Mouse (Mus musculus): Measurements from ENCODE around the gene Sult4a1. TPM values are rescaled to one million over a fixed set of nuclear protein-coding genes. Genes with fewer than 3 reads are reported as not detected.

Gene Sult4a1
- polyA plus RNA-seq, 1 experiment from 2014 or later, result 143 TPM

GRCm38 (mm10) chr15:84069455-84070050 lies 36.0 kb downstream of the Sult4a1 start:
- H3K4me1 ChIP-seq (ENCODE audit: control insufficient read depth, insufficient read depth, low read depth, low read length), result peaks cover 21% of the 10 kb centered on the region
- peak overlapping the region; percentile 35; the same call in 1 of the 2 replicates for H3K9ac ChIP-seq (ENCODE audit: low read depth, low read length)
- peaks cover 5% of the 10 kb centered on the region; the same call in 1 of the 2 replicates for H3K27me3 ChIP-seq (replicated peaks; ENCODE audit: control insufficient read depth, insufficient read depth, low read length)
- no peak for ATAC-seq
- no peak overlapping the region for H3K27ac ChIP-seq (ENCODE audit: low read depth, low read length)
- H3K4me2 ChIP-seq (ENCODE audit: low read length), result peak overlapping the region; percentile 15
- no peak overlapping the region for H3K4me3 ChIP-seq (ENCODE audit: low read length)
- WGBS, result 10% methylated on average over 16 of the region's 16 CpGs
- no peaks in the 10 kb centered on the region for H3K9me3 ChIP-seq (ENCODE audit: control insufficient read depth, low read length)
- H3K36me3 ChIP-seq (ENCODE audit: control insufficient read depth, insufficient read depth, low read length), result no peaks in the 10 kb centered on the region

GRCm38 (mm10) chr15:84065701-84066100 lies 39.9 kb downstream of the Sult4a1 start:
- no peak overlapping the region for H3K4me2 ChIP-seq (ENCODE audit: low read length)
- H3K36me3 ChIP-seq (ENCODE audit: control insufficient read depth, insufficient read depth, low read length), result no peaks in the 10 kb centered on the region
- H3K4me3 ChIP-seq (ENCODE audit: low read length), result no peak overlapping the region
- no peak overlapping the region for H3K27ac ChIP-seq (ENCODE audit: low read depth, low read length)
- no peak for ATAC-seq
- H3K27me3 ChIP-seq (replicated peaks; ENCODE audit: control insufficient read depth, insufficient read depth, low read length), result 0 out of 2 replicates have a peak, but pooled peaks cover 3% of the 10 kb centered on the region
- H3K9ac ChIP-seq (ENCODE audit: low read depth, low read length), result no peak overlapping the region
- H3K9me3 ChIP-seq (ENCODE audit: control insufficient read depth, low read length), result no peaks in the 10 kb centered on the region
- peaks cover 15% of the 10 kb centered on the region for H3K4me1 ChIP-seq (ENCODE audit: control insufficient read depth, insufficient read depth, low read depth, low read length)
- WGBS, result 63% methylated on average over 4 of the region's 4 CpGs

- Histone ChIP-seq H3K4me2 (ENCODE audit: low read length) (peak within 1 kb of the TSS; percentile 88), H3K27ac (ENCODE audit: low read depth, low read length) (no peak within 1 kb of the TSS), H3K4me1 (ENCODE audit: control insufficient read depth, insufficient read depth, low read depth, low read length) (peaks cover 15% of the 10 kb centered on the region), H3K9ac (ENCODE audit: low read depth, low read length) (peak within 1 kb of the TSS; percentile 60), H3K4me3 (ENCODE audit: low read length) (peak within 1 kb of the TSS; percentile 48), H3K36me3 (ENCODE audit: control insufficient read depth, insufficient read depth, low read length) (no peaks in the 10 kb centered on the region), H3K27me3 (replicated peaks; ENCODE audit: control insufficient read depth, insufficient read depth, low read length) (0 out of 2 replicates have a peak, but pooled peaks cover 2% of the 10 kb centered on the region), H3K9me3 (ENCODE audit: control insufficient read depth, low read length) (no peaks in the 10 kb centered on the region)
- under 1% methylated on average over 29 of the region's 29 CpGs for WGBS
- ATAC-seq, result peak; percentile 82
Measured at GRCm38 (mm10) chr15:84065140-84065539, 40.4 kb downstream of the Sult4a1 start, which contains the start of gene Efcab6. Gene Efcab6 (minus strand): TSS chr15:84065379.

- Histone ChIP-seq H3K9ac (ENCODE audit: low read depth, low read length) (no peak overlapping the region), H3K4me1 (ENCODE audit: control insufficient read depth, insufficient read depth, low read depth, low read length) (peaks cover under 1% of the 10 kb centered on the region; the same call in 1 of the 2 replicates), H3K9me3 (ENCODE audit: control insufficient read depth, low read length) (no peaks in the 10 kb centered on the region), H3K36me3 (ENCODE audit: control insufficient read depth, insufficient read depth, low read length) (no peaks in the 10 kb centered on the region), H3K4me3 (ENCODE audit: low read length) (no peak overlapping the region), H3K4me2 (ENCODE audit: low read length) (no peak overlapping the region), H3K27ac (ENCODE audit: low read depth, low read length) (no peak overlapping the region), H3K27me3 (replicated peaks; ENCODE audit: control insufficient read depth, insufficient read depth, low read length) (peaks cover 3% of the 10 kb centered on the region; the same call in 1 of the 2 replicates)
- ATAC-seq, result no peak
- WGBS, result 68% methylated on average over 6 of the region's 6 CpGs
Measured at GRCm38 (mm10) chr15:84058841-84059240, 46.7 kb downstream of the Sult4a1 start.

- no peak overlapping the region for H3K9ac ChIP-seq (ENCODE audit: low read depth, low read length)
- no peaks in the 10 kb centered on the region for H3K9me3 ChIP-seq (ENCODE audit: control insufficient read depth, low read length)
- peaks cover 4% of the 10 kb centered on the region; the same call in 1 of the 2 replicates for H3K4me1 ChIP-seq (ENCODE audit: control insufficient read depth, insufficient read depth, low read depth, low read length)
- WGBS, result 73% methylated on average over 5 of the region's 5 CpGs
- H3K27me3 ChIP-seq (replicated peaks; ENCODE audit: control insufficient read depth, insufficient read depth, low read length), result peaks cover 3% of the 10 kb centered on the region; the same call in 1 of the 2 replicates
- H3K36me3 ChIP-seq (ENCODE audit: control insufficient read depth, insufficient read depth, low read length), result no peaks in the 10 kb centered on the region
- no peak overlapping the region for H3K4me3 ChIP-seq (ENCODE audit: low read length)
- H3K4me2 ChIP-seq (ENCODE audit: low read length), result no peak overlapping the region
- no peak for ATAC-seq
- H3K27ac ChIP-seq (ENCODE audit: low read depth, low read length), result no peak overlapping the region
Measured at GRCm38 (mm10) chr15:84056083-84056482, 49.5 kb downstream of the Sult4a1 start.

- H3K9ac ChIP-seq (ENCODE audit: low read depth, low read length), result no peak overlapping the region; the same call in 1 of the 2 replicates
- no peak overlapping the region for H3K4me2 ChIP-seq (ENCODE audit: low read length)
Measured at GRCm38 (mm10) chr15:84053859-84054258, 51.7 kb downstream of the Sult4a1 start.

GRCm38 (mm10) chr15:84053240-84053639 lies 52.3 kb downstream of the Sult4a1 start:
- Histone ChIP-seq H3K4me2 (ENCODE audit: low read length) (no peak overlapping the region), H3K4me3 (ENCODE audit: low read length) (no peak overlapping the region), H3K9me3 (ENCODE audit: control insufficient read depth, low read length) (no peaks in the 10 kb centered on the region), H3K9ac (ENCODE audit: low read depth, low read length) (no peak overlapping the region), H3K36me3 (ENCODE audit: control insufficient read depth, insufficient read depth, low read length) (no peaks in the 10 kb centered on the region), H3K4me1 (ENCODE audit: control insufficient read depth, insufficient read depth, low read depth, low read length) (peaks cover 4% of the 10 kb centered on the region; the same call in 1 of the 2 replicates), H3K27ac (ENCODE audit: low read depth, low read length) (no peak overlapping the region), H3K27me3 (replicated peaks; ENCODE audit: control insufficient read depth, insufficient read depth, low read length) (peaks cover 3% of the 10 kb centered on the region; the same call in 1 of the 2 replicates)
- peak; percentile 45; the same call in 1 of the 2 replicates for ATAC-seq
- WGBS, result 97% methylated on average over 4 of the region's 4 CpGs

More at GRCm38 (mm10) chr15:84053859-84054258, 51.7 kb downstream of the Sult4a1 start:
- Histone ChIP-seq H3K27me3 (replicated peaks; ENCODE audit: control insufficient read depth, insufficient read depth, low read length) (peaks cover 3% of the 10 kb centered on the region; the same call in 1 of the 2 replicates), H3K9me3 (ENCODE audit: control insufficient read depth, low read length) (no peaks in the 10 kb centered on the region), H3K27ac (ENCODE audit: low read depth, low read length) (no peak overlapping the region), H3K36me3 (ENCODE audit: control insufficient read depth, insufficient read depth, low read length) (no peaks in the 10 kb centered on the region), H3K4me3 (ENCODE audit: low read length) (no peak overlapping the region), H3K4me1 (ENCODE audit: control insufficient read depth, insufficient read depth, low read depth, low read length) (peaks cover 4% of the 10 kb centered on the region; the same call in 1 of the 2 replicates)
- WGBS, result 33% methylated on average over 9 of the region's 9 CpGs
- peak; percentile 92 for ATAC-seq

GRCm38 (mm10) chr15:84052390-84052789 lies 53.2 kb downstream of the Sult4a1 start:
- Histone ChIP-seq H3K4me3 (ENCODE audit: low read length) (no peak overlapping the region), H3K9me3 (ENCODE audit: control insufficient read depth, low read length) (no peaks in the 10 kb centered on the region), H3K4me1 (ENCODE audit: control insufficient read depth, insufficient read depth, low read depth, low read length) (peaks cover 4% of the 10 kb centered on the region; the same call in 1 of the 2 replicates), H3K9ac (ENCODE audit: low read depth, low read length) (no peak overlapping the region), H3K27ac (ENCODE audit: low read depth, low read length) (no peak overlapping the region), H3K4me2 (ENCODE audit: low read length) (no peak overlapping the region), H3K27me3 (replicated peaks; ENCODE audit: control insufficient read depth, insufficient read depth, low read length) (peaks cover 3% of the 10 kb centered on the region; the same call in 1 of the 2 replicates), H3K36me3 (ENCODE audit: control insufficient read depth, insufficient read depth, low read length) (no peaks in the 10 kb centered on the region)
- WGBS, result 84% methylated on average over 9 of the region's 9 CpGs
- ATAC-seq, result no peak

- peaks cover 4% of the 10 kb centered on the region; the same call in 1 of the 2 replicates for H3K4me1 ChIP-seq (ENCODE audit: control insufficient read depth, insufficient read depth, low read depth, low read length)
- H3K27ac ChIP-seq (ENCODE audit: low read depth, low read length), result no peak overlapping the region
- no peak overlapping the region for H3K4me3 ChIP-seq (ENCODE audit: low read length)
- 59% methylated on average over 7 of the region's 7 CpGs for WGBS
- no peak for ATAC-seq
- H3K9ac ChIP-seq (ENCODE audit: low read depth, low read length), result no peak overlapping the region
- no peaks in the 10 kb centered on the region for H3K36me3 ChIP-seq (ENCODE audit: control insufficient read depth, insufficient read depth, low read length)
- peaks cover under 1% of the 10 kb centered on the region; the same call in 1 of the 2 replicates for H3K9me3 ChIP-seq (ENCODE audit: control insufficient read depth, low read length)
- peaks cover 3% of the 10 kb centered on the region; the same call in 1 of the 2 replicates for H3K27me3 ChIP-seq (replicated peaks; ENCODE audit: control insufficient read depth, insufficient read depth, low read length)
- H3K4me2 ChIP-seq (ENCODE audit: low read length), result no peak overlapping the region
Measured at GRCm38 (mm10) chr15:84049570-84049969, 56.0 kb downstream of the Sult4a1 start.

Measured in hindbrain, embryonic 16.5 days (tissue).